1 mouse cellular context compared by ENCODE assay signal in genomic region chr11:76253145-76253917, GRCm38 (mm10).
A peak's percentile ranks its signal among the peaks of the same experiment; 100 is the strongest.
TF ChIP-seq lines count a peak whose summit lies in the region.

No protein-coding gene starts in this region.

TF ChIP-seq in CH12.LX, 34 proteins besides CTCF, POLR2A, EP300 and RAD21 (continued from another document):
- no peak for TF ChIP-seq GABPA (IDR thresholded peaks at IDR 0.05; ENCODE audit: insufficient replicate concordance, low read depth, low read length)
- no peak for TF ChIP-seq ZNF384 (IDR thresholded peaks at IDR 0.05; ENCODE audit: low read depth, low read length)
- TF ChIP-seq ZMIZ1 (IDR thresholded peaks at IDR 0.05; ENCODE audit: low read depth, low read length), result no peak
- 0 out of 2 replicates have a peak, but pooled peaks have one; percentile 6 for TF ChIP-seq NRF1 (IDR thresholded peaks at IDR 0.05; ENCODE audit: low read depth, low read length)
- TF ChIP-seq RCOR1 (conservative IDR thresholded peaks at IDR 0.05; ENCODE audit: low read depth, low read length), result no peak
- TF ChIP-seq UBTF (IDR thresholded peaks at IDR 0.05; ENCODE audit: low read depth, low read length), result no peak
- TF ChIP-seq SMC3 (IDR thresholded peaks at IDR 0.05; ENCODE audit: low read depth, low read length), result peak; percentile 95
- TF ChIP-seq CHD2 (IDR thresholded peaks at IDR 0.05; ENCODE audit: low read length), result no peak
